Mouse (Mus musculus) small intestine, adult 2 months (tissue): ENCODE results near the gene Ccdc138.

Source experiments
- CTCF ChIP-seq: fragments of 200-500 bp; IDR thresholded peaks from 2 replicates; pipeline ENCODE4 v1.5.1; 2012; ENCODE audit warnings: low read depth, mild to moderate bottlenecking, control low read depth, inconsistent platforms, low read length, moderate library complexity, mixed read lengths; ENCODE audit not compliant: insufficient replicate concordance, insufficient read length; ENCODE audit errors: extremely low read depth
- POLR2A ChIP-seq: fragments of 200-500 bp; IDR thresholded peaks from 2 replicates; pipeline ENCODE4 v1.6.1; 2012; ENCODE audit warnings: low read depth, mild to moderate bottlenecking, control low read depth, inconsistent platforms, low read length, moderate library complexity

DNA sequence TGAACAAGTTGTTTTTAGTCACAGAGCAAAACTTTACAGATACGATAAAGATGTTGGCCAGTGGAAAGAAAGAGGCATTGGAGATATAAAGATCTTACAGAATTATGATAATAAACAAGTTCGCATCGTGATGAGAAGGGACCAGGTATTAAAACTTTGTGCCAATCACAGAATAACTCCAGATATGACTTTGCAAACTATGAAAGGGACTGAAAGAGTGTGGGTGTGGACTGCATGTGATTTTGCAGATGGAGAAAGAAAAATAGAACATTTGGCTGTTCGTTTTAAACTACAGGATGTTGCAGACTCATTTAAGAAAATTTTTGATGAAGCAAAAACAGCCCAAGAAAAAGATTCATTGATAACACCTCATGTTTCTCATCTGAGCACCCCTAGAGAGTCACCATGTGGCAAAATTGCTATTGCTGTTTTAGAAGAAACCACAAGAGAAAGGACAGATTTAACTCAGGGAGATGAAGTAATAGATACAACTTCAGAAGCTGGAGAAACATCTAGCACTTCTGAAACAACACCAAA, 17.7 kb upstream of the Ccdc138 start:
- TF ChIP-seq POLR2A (no peak), CTCF (no peak)
